In genomic region chr12:8781681-8782378, GRCm38 (mm10) we compare ENCODE assay signal across 9 mouse cellular contexts. TPM values are rescaled to one million over a fixed set of nuclear protein-coding genes. Genes with fewer than 3 reads are reported as not detected.
A peak's percentile ranks its signal among the peaks of the same experiment; 100 is the strongest.
DNase-seq lines count a peak whose midpoint lies in the region; ATAC-seq and TF ChIP-seq lines count a peak whose summit lies in the region.
"Had no signal": no experiment of that assay in that cellular context is flagged by ENCODE, and none has a peak within 500 bp of the region (broad histone marks: within the 10 kb centered on the region; RNA-seq: fewer than 3 reads in every experiment).

No protein-coding gene starts in this region.

- H3K27me3 ChIP-seq in embryonic facial prominence, embryonic 12.5 days: no peaks in the 10 kb centered on the region
- no peaks in the 10 kb centered on the region for H3K27me3 ChIP-seq in embryonic facial prominence, embryonic 10.5 days (replicated peaks; ENCODE audit: low read depth, poor library complexity, severe bottlenecking)
- H3K27me3 ChIP-seq in heart, embryonic 16.5 days (ENCODE audit: control insufficient read depth, insufficient read depth, low read length): no peaks in the 10 kb centered on the region
- no peaks in the 10 kb centered on the region for H3K27me3 ChIP-seq in thymus, adult 2 months (ENCODE audit: control insufficient read depth, insufficient read depth, low read length)
- no peaks in the 10 kb centered on the region for H3K27me3 ChIP-seq in forebrain, embryonic 10.5 days (ENCODE audit: poor library complexity, severe bottlenecking)
- H3K27me3 ChIP-seq: limb, embryonic 13.5 days had no signal

- H3K4me3 ChIP-seq in embryonic facial prominence, embryonic 12.5 days: no peak overlapping the region
- no peak overlapping the region for H3K4me3 ChIP-seq in embryonic facial prominence, embryonic 10.5 days
- no peak overlapping the region for H3K4me3 ChIP-seq in heart, embryonic 16.5 days (ENCODE audit: low read length)
- no peak overlapping the region for H3K4me3 ChIP-seq in thymus, adult 2 months (ENCODE audit: control insufficient read depth, insufficient read depth, low read length)
- no peak overlapping the region for H3K4me3 ChIP-seq in forebrain, embryonic 10.5 days
- H3K4me3 ChIP-seq: limb, embryonic 13.5 days had no signal

- TF ChIP-seq CTCF in thymus, adult 2 months (IDR thresholded peaks at IDR 0.05; ENCODE audit: borderline replicate concordance, control insufficient read depth, extremely low read depth, insufficient read depth, low read length, poor library complexity): no peak

- no peaks in the 10 kb centered on the region for H3K9me3 ChIP-seq in embryonic facial prominence, embryonic 12.5 days
- H3K9me3 ChIP-seq in embryonic facial prominence, embryonic 10.5 days: no peaks in the 10 kb centered on the region
- no peaks in the 10 kb centered on the region for H3K9me3 ChIP-seq in heart, embryonic 16.5 days (replicated peaks; ENCODE audit: control insufficient read depth, low read length)
- no peaks in the 10 kb centered on the region for H3K9me3 ChIP-seq in forebrain, embryonic 10.5 days
- H3K9me3 ChIP-seq: limb, embryonic 13.5 days had no signal

- no peak for TF ChIP-seq POLR2A in thymus, adult 2 months (IDR thresholded peaks at IDR 0.05; ENCODE audit: control insufficient read depth, extremely low read depth, insufficient read depth, low read length, poor library complexity)

- ATAC-seq in embryonic facial prominence, embryonic 12.5 days (ENCODE audit: insufficient number of reproducible peaks, insufficient read depth, low FRiP score, low TSS enrichment): no peak
- peak; percentile 84 for ATAC-seq in heart, embryonic 16.5 days (replicated peaks; ENCODE audit: extremely low read depth, insufficient read depth, low FRiP score)
- ATAC-seq in megakaryocyte, adult 5-6 weeks (ENCODE audit: poor library complexity, severe bottlenecking): no peak

- H3K9ac ChIP-seq in embryonic facial prominence, embryonic 12.5 days: no peak overlapping the region
- no peak overlapping the region for H3K9ac ChIP-seq in heart, embryonic 16.5 days (ENCODE audit: low read length)
- H3K9ac ChIP-seq: limb, embryonic 13.5 days had no signal

- peaks cover 39% of the 10 kb centered on the region; the same call in 1 of the 2 replicates for H3K4me1 ChIP-seq in embryonic facial prominence, embryonic 12.5 days
- peaks cover 88% of the 10 kb centered on the region for H3K4me1 ChIP-seq in embryonic facial prominence, embryonic 10.5 days
- H3K4me1 ChIP-seq in heart, embryonic 16.5 days (ENCODE audit: control insufficient read depth, insufficient read depth, low read length): peaks cover 21% of the 10 kb centered on the region
- H3K4me1 ChIP-seq in thymus, adult 2 months (replicated peaks; ENCODE audit: control insufficient read depth, insufficient read depth, low read length): peaks cover 21% of the 10 kb centered on the region
- peaks cover 38% of the 10 kb centered on the region for H3K4me1 ChIP-seq in forebrain, embryonic 10.5 days

- DNase-seq in embryonic facial prominence, embryonic 10.5 days (ENCODE audit: low spot score): no peak
- DNase-seq in cerebellum, adult 11-12 months: peak; percentile 86
- peak; percentile 86 for DNase-seq in lung, postnatal 36 days
- no peak for DNase-seq in thymus, adult 2 months
- no peak for DNase-seq in forebrain, embryonic 10.5 days (ENCODE audit: extremely low spot score, low spot score)

- no peak overlapping the region for H3K4me2 ChIP-seq in embryonic facial prominence, embryonic 12.5 days (replicated peaks)
- no peak overlapping the region for H3K4me2 ChIP-seq in heart, embryonic 16.5 days (ENCODE audit: low read depth, low read length)
- H3K4me2 ChIP-seq: limb, embryonic 13.5 days had no signal

- WGBS in embryonic facial prominence, embryonic 12.5 days: 79% methylated on average over 9 of the region's 9 CpGs
- WGBS in embryonic facial prominence, embryonic 10.5 days: 84% methylated on average over 9 of the region's 9 CpGs
- WGBS in heart, embryonic 16.5 days: 40% methylated on average over 9 of the region's 9 CpGs
- 88% methylated on average over 9 of the region's 9 CpGs for WGBS in thymus, adult 2 months
- WGBS in forebrain, embryonic 10.5 days: 88% methylated on average over 9 of the region's 9 CpGs

- H3K36me3 ChIP-seq in embryonic facial prominence, embryonic 12.5 days: no peaks in the 10 kb centered on the region
- peaks cover 74% of the 10 kb centered on the region for H3K36me3 ChIP-seq in embryonic facial prominence, embryonic 10.5 days (replicated peaks)
- no peaks in the 10 kb centered on the region for H3K36me3 ChIP-seq in heart, embryonic 16.5 days (ENCODE audit: control insufficient read depth, insufficient read depth)
- no peaks in the 10 kb centered on the region for H3K36me3 ChIP-seq in thymus, adult 2 months (ENCODE audit: control insufficient read depth, insufficient read depth, low read length)
- peaks cover 62% of the 10 kb centered on the region for H3K36me3 ChIP-seq in forebrain, embryonic 10.5 days (replicated peaks)

- H3K27ac ChIP-seq in embryonic facial prominence, embryonic 12.5 days: peak overlapping the region; percentile 46; the same call in 1 of the 2 replicates
- no peak overlapping the region for H3K27ac ChIP-seq in embryonic facial prominence, embryonic 10.5 days (replicated peaks)
- H3K27ac ChIP-seq in heart, embryonic 16.5 days (ENCODE audit: low read length): peak overlapping the region; percentile 15; the same call in 1 of the 2 replicates
- H3K27ac ChIP-seq in thymus, adult 2 months (ENCODE audit: control insufficient read depth, insufficient read depth, low read length): no peak overlapping the region
- H3K27ac ChIP-seq in forebrain, embryonic 10.5 days: no peak overlapping the region

RNA-seq across cellular contexts. Expression of gene Sdc1, which starts 10.7 kb away (rescaled TPM):
- 173 and 184 TPM in 2 replicates for polyA plus RNA-seq in embryonic facial prominence, embryonic 12.5 days (2016; fragmentation: Nextera tagmentation; extraction: Ambion mirVana)
- 157 and 158 TPM in 2 replicates for polyA plus RNA-seq in embryonic facial prominence, embryonic 10.5 days (2016; fragmentation: Nextera tagmentation; extraction: Ambion mirVana)
- 35.0 and 41.0 TPM in 2 replicates for polyA plus RNA-seq in heart, embryonic 16.5 days (2015; fragmentation: Nextera tagmentation; extraction: Ambion mirVana)
- total RNA-seq in megakaryocyte, adult 5-6 weeks (2015): 0.55 and 0.83 TPM in 2 replicates
- total RNA-seq in megakaryocyte, adult 5-6 weeks (2017): 0.77 and 1.2 TPM in 2 replicates
- 28.3 and 28.9 TPM in 2 replicates for polyA plus RNA-seq in thymus, adult 2 months (2012; rRNA removed)
- polyA plus RNA-seq in forebrain, embryonic 10.5 days (2016; fragmentation: Nextera tagmentation; extraction: Ambion mirVana): 133 and 140 TPM in 2 replicates

Comparison
In these comparisons a context has a peak if more than half of its experiments do, and no peak if none do; other contexts are left out.
1. H3K27ac ChIP-seq: peak in embryonic facial prominence, embryonic 12.5 days (single experiment) and heart, embryonic 16.5 days (single experiment); none in embryonic facial prominence, embryonic 10.5 days (single experiment), thymus, adult 2 months (single experiment) and forebrain, embryonic 10.5 days (single experiment).
2. DNase-seq: peak in cerebellum, adult 11-12 months (single experiment) and lung, postnatal 36 days (single experiment); none in embryonic facial prominence, embryonic 10.5 days (single experiment), thymus, adult 2 months (single experiment) and forebrain, embryonic 10.5 days (single experiment).